Mouse (Mus musculus): ENCODE results near the gene Ntf5.

Gene Ntf5

GRCm38 (mm10) chr7:45435038-45435437, 21.5 kb downstream of the Ntf5 start:
- no peak for DNase-seq (ENCODE audit: extremely low read depth, low read depth)

- DNase-seq (ENCODE audit: extremely low read depth, low read depth), result no peak
Observed at GRCm38 (mm10) chr7:45436444-45436843, 22.9 kb downstream of the Ntf5 start.

- DNase-seq (ENCODE audit: extremely low read depth, low read depth), result no peak
Observed at GRCm38 (mm10) chr7:45437046-45437445, 23.6 kb downstream of the Ntf5 start.

- no peak for DNase-seq (ENCODE audit: extremely low read depth, low read depth)
Observed at GRCm38 (mm10) chr7:45437521-45438276, 24.2 kb downstream of the Ntf5 start, which contains the start of gene Ruvbl2. TSS of gene Ruvbl2 (minus strand) at chr7:45438096.

- DNase-seq (ENCODE audit: extremely low read depth, low read depth), result no peak
Observed at GRCm38 (mm10) chr7:45443526-45444420, 30.3 kb downstream of the Ntf5 start.

- DNase-seq (ENCODE audit: extremely low read depth, low read depth), result no peak
Observed at GRCm38 (mm10) chr7:45446589-45446988, 33.1 kb downstream of the Ntf5 start.

- no peak for DNase-seq (ENCODE audit: extremely low read depth, low read depth)
Observed at GRCm38 (mm10) chr7:45447325-45447990, 34.0 kb downstream of the Ntf5 start.

- no peak for DNase-seq (ENCODE audit: extremely low read depth, low read depth)
Observed at GRCm38 (mm10) chr7:45449974-45450373, 36.5 kb downstream of the Ntf5 start.

GRCm38 (mm10) chr7:45451344-45451982, 38.0 kb downstream of the Ntf5 start:
- DNase-seq (ENCODE audit: extremely low read depth, low read depth), result peak; percentile 60

GRCm38 (mm10) chr7:45454971-45455370, 41.5 kb downstream of the Ntf5 start:
- DNase-seq (ENCODE audit: extremely low read depth, low read depth), result no peak

GRCm38 (mm10) chr7:45455932-45456696, 42.6 kb downstream of the Ntf5 start:
- no peak for DNase-seq (ENCODE audit: extremely low read depth, low read depth)

GRCm38 (mm10) chr7:45456721-45457203, 43.3 kb downstream of the Ntf5 start:
- DNase-seq (ENCODE audit: extremely low read depth, low read depth), result no peak

GRCm38 (mm10) chr7:45457204-45458060, 43.9 kb downstream of the Ntf5 start:
- DNase-seq (ENCODE audit: extremely low read depth, low read depth), result peak; percentile 56

GRCm38 (mm10) chr7:45458748-45459563, 45.5 kb downstream of the Ntf5 start:
- no peak for DNase-seq (ENCODE audit: extremely low read depth, low read depth)

GRCm38 (mm10) chr7:45459564-45460140, 46.2 kb downstream of the Ntf5 start, which contains the start of gene Ftl1:
TSS of gene Ftl1 (minus strand) at chr7:45459884.
- peak; percentile 90 for DNase-seq (ENCODE audit: extremely low read depth, low read depth)

- no peak for DNase-seq (ENCODE audit: extremely low read depth, low read depth)
Observed at GRCm38 (mm10) chr7:45460377-45460776, 46.9 kb downstream of the Ntf5 start.

GRCm38 (mm10) chr7:45460860-45461314, 47.4 kb downstream of the Ntf5 start:
- DNase-seq (ENCODE audit: extremely low read depth, low read depth), result peak; percentile 68

- DNase-seq (ENCODE audit: extremely low read depth, low read depth), result no peak
Observed at GRCm38 (mm10) chr7:45461326-45461725, 47.8 kb downstream of the Ntf5 start.

All from MEL-GATA-1-ER (cell line).